Mouse (Mus musculus) stomach, embryonic 16.5 days (tissue): ENCODE data around the gene Helt. TPM values are rescaled to one million over a fixed set of nuclear protein-coding genes. Genes with fewer than 3 reads are reported as not detected.
A peak's percentile ranks its signal among the peaks of the same experiment; 100 is the strongest.

Experiments used
- ATAC-seq: fragments of 200-750 bp; cut with Nextera tagmentation; 2 replicates; pipeline ENCODE4 v1.8.0; 2017; ENCODE audit warnings: moderate number of reproducible peaks, moderate TSS enrichment; ENCODE audit not compliant: insufficient read depth, low FRiP score
- H3K27ac ChIP-seq: fragments of 300-500 bp; sonication (generic); 2 replicates; pipeline ENCODE4 v1.5.1; 2014; ENCODE audit warnings: low read length
- H3K27me3 ChIP-seq: fragments of 300-500 bp; sonication (generic); 2 replicates; pipeline ENCODE4 v1.6.1; 2014; ENCODE audit warnings: low read length, control low read depth, mixed read lengths; ENCODE audit not compliant: control insufficient read depth, insufficient read depth
- H3K36me3 ChIP-seq: fragments of 300-500 bp; sonication (generic); 2 replicates; pipeline ENCODE4 v1.6.1; 2014; ENCODE audit warnings: low read length; ENCODE audit not compliant: control insufficient read depth, insufficient read depth
- H3K4me1 ChIP-seq: fragments of 300-500 bp; sonication (generic); 2 replicates; pipeline ENCODE4 v1.6.1; 2014; ENCODE audit warnings: low read length, control low read depth, mixed read lengths; ENCODE audit not compliant: control insufficient read depth, insufficient read depth
- H3K4me2 ChIP-seq: fragments of 300-500 bp; sonication (generic); 2 replicates; pipeline ENCODE4 v1.6.1; 2014; ENCODE audit warnings: low read depth, low read length, mixed read lengths
- H3K4me3 ChIP-seq: fragments of 300-500 bp; sonication (generic); replicated peaks from 2 replicates; pipeline ENCODE4 v1.5.1; 2014; ENCODE audit warnings: mild to moderate bottlenecking, low read length
- H3K9ac ChIP-seq: fragments of 300-500 bp; sonication (generic); 2 replicates; pipeline ENCODE4 v1.6.1; 2014; ENCODE audit warnings: low read length
- H3K9me3 ChIP-seq: fragments of 300-500 bp; sonication (generic); replicated peaks from 2 replicates; pipeline ENCODE4 v1.6.1; 2016; ENCODE audit warnings: low read length, control low read depth; ENCODE audit not compliant: control insufficient read depth
- WGBS: fragments of 180-500 bp; shearing (Covaris S2); extraction: QIAGEN DNeasy Blood & Tissue Kit; methylation state at CpG from one replicate; pipeline ENCODE4 v1.1.7; 2014; 5-methylcytosine and 5-hydroxymethylcytosine counted together
- polyA plus RNA-seq: library from polyadenylated mRNA; unstranded; fragments of >200 nt; fragmentation: Nextera tagmentation; extraction: Ambion mirVana; gene quantifications from 2 replicates; pipeline ENCODE4 v1.2.1, GENCODE M21; 2015

Gene Helt
- polyA plus RNA-seq, 1 experiment from 2014 or later: not detected

GRCm38 (mm10) chr8:46293201-46293600, 1.3 kb downstream of the Helt start:
- no peak for ATAC-seq
- no peaks in the 10 kb centered on the region for H3K36me3 ChIP-seq
- H3K27me3 ChIP-seq: peaks cover 95% of the 10 kb centered on the region
- no peak overlapping the region for H3K4me3 ChIP-seq
- H3K9ac ChIP-seq: no peak overlapping the region
- peaks cover 4% of the 10 kb centered on the region; the same call in 1 of the 2 replicates for H3K4me1 ChIP-seq
- H3K27ac ChIP-seq: no peak overlapping the region
- no peak overlapping the region for H3K4me2 ChIP-seq
- 2% methylated on average over 14 of the region's 14 CpGs for WGBS
- no peaks in the 10 kb centered on the region for H3K9me3 ChIP-seq

- Histone ChIP-seq H3K27ac (no peak overlapping the region), H3K4me3 (peak overlapping the region; percentile 11; the same call in 1 of the 2 replicates), H3K4me1 (peaks cover 4% of the 10 kb centered on the region; the same call in 1 of the 2 replicates), H3K9me3 (no peaks in the 10 kb centered on the region), H3K9ac (no peak overlapping the region), H3K4me2 (no peak overlapping the region; the same call in 1 of the 2 replicates), H3K27me3 (peaks cover 88% of the 10 kb centered on the region), H3K36me3 (no peaks in the 10 kb centered on the region)
- no peak for ATAC-seq
- WGBS: 2% methylated on average over 33 of the region's 33 CpGs
Observed at GRCm38 (mm10) chr8:46291931-46292675, 2.4 kb downstream of the Helt start.

- Histone ChIP-seq H3K9ac (no peak overlapping the region), H3K9me3 (no peaks in the 10 kb centered on the region), H3K4me3 (no peak overlapping the region), H3K36me3 (no peaks in the 10 kb centered on the region), H3K27ac (no peak overlapping the region), H3K27me3 (peaks cover 60% of the 10 kb centered on the region), H3K4me2 (no peak overlapping the region), H3K4me1 (peaks cover 4% of the 10 kb centered on the region; the same call in 1 of the 2 replicates)
- 41% methylated on average over 11 of the region's 11 CpGs for WGBS
- ATAC-seq: no peak
Observed at GRCm38 (mm10) chr8:46289274-46289673, 5.2 kb downstream of the Helt start.

GRCm38 (mm10) chr8:46288021-46288420, 6.5 kb downstream of the Helt start:
- WGBS: 84% methylated on average over 6 of the region's 6 CpGs
- Histone ChIP-seq H3K4me2 (no peak overlapping the region), H3K36me3 (no peaks in the 10 kb centered on the region), H3K9me3 (no peaks in the 10 kb centered on the region), H3K27me3 (peaks cover 47% of the 10 kb centered on the region), H3K4me1 (peaks cover 4% of the 10 kb centered on the region; the same call in 1 of the 2 replicates), H3K9ac (no peak overlapping the region), H3K4me3 (no peak overlapping the region), H3K27ac (no peak overlapping the region)
- ATAC-seq: no peak

- no peak for ATAC-seq
- Histone ChIP-seq H3K27ac (no peak overlapping the region), H3K9ac (no peak overlapping the region), H3K9me3 (no peaks in the 10 kb centered on the region), H3K4me2 (no peak overlapping the region), H3K4me1 (no peaks in the 10 kb centered on the region), H3K27me3 (peaks cover 27% of the 10 kb centered on the region), H3K36me3 (no peaks in the 10 kb centered on the region), H3K4me3 (no peak overlapping the region)
- 76% methylated on average over 4 of the region's 4 CpGs for WGBS
Observed at GRCm38 (mm10) chr8:46285980-46286379, 8.5 kb downstream of the Helt start.

- H3K4me2 ChIP-seq: no peak overlapping the region
- no peaks in the 10 kb centered on the region for H3K9me3 ChIP-seq
- no peak overlapping the region for H3K9ac ChIP-seq
- H3K4me3 ChIP-seq: no peak overlapping the region
- H3K27ac ChIP-seq: no peak overlapping the region
- H3K36me3 ChIP-seq: no peaks in the 10 kb centered on the region
- no peaks in the 10 kb centered on the region for H3K27me3 ChIP-seq
- no peaks in the 10 kb centered on the region for H3K4me1 ChIP-seq
- ATAC-seq: no peak
- 8% methylated on average over 13 of the region's 13 CpGs for WGBS
Observed at GRCm38 (mm10) chr8:46281536-46281935, 12.9 kb downstream of the Helt start.

- no peak overlapping the region for H3K4me2 ChIP-seq
- no peaks in the 10 kb centered on the region for H3K36me3 ChIP-seq
- no peaks in the 10 kb centered on the region for H3K4me1 ChIP-seq
- H3K4me3 ChIP-seq: no peak overlapping the region
- no peaks in the 10 kb centered on the region for H3K27me3 ChIP-seq
- 84% methylated on average over 14 of the region's 14 CpGs for WGBS
- no peak for ATAC-seq
- no peaks in the 10 kb centered on the region for H3K9me3 ChIP-seq
- H3K27ac ChIP-seq: no peak overlapping the region
- H3K9ac ChIP-seq: no peak overlapping the region
Observed at GRCm38 (mm10) chr8:46276939-46277338, 17.5 kb downstream of the Helt start.

- Histone ChIP-seq H3K4me1 (no peaks in the 10 kb centered on the region), H3K27me3 (no peaks in the 10 kb centered on the region), H3K9ac (no peak overlapping the region), H3K4me3 (no peak overlapping the region), H3K27ac (no peak overlapping the region), H3K36me3 (no peaks in the 10 kb centered on the region), H3K4me2 (no peak overlapping the region), H3K9me3 (no peaks in the 10 kb centered on the region)
- 54% methylated on average over 6 of the region's 6 CpGs for WGBS
- no peak for ATAC-seq
Observed at GRCm38 (mm10) chr8:46270741-46271140, 23.7 kb downstream of the Helt start.

- Histone ChIP-seq H3K4me1 (no peaks in the 10 kb centered on the region), H3K36me3 (no peaks in the 10 kb centered on the region), H3K4me2 (no peak overlapping the region), H3K9me3 (no peaks in the 10 kb centered on the region), H3K27ac (no peak overlapping the region), H3K9ac (no peak overlapping the region), H3K27me3 (no peaks in the 10 kb centered on the region), H3K4me3 (no peak overlapping the region)
- WGBS: 67% methylated on average over 3 of the region's 3 CpGs
- ATAC-seq: no peak
Observed at GRCm38 (mm10) chr8:46270147-46270546, 24.3 kb downstream of the Helt start.
